Mouse (Mus musculus): ENCODE data around the gene Zup1. TPM values are rescaled to one million over a fixed set of nuclear protein-coding genes. Genes with fewer than 3 reads are reported as not detected.

The Zup1 gene
- 101 to 123 TPM (median 121 TPM) in 4 replicates for total RNA-seq (2023; ENCODE audit: inconsistent age)

DNA sequence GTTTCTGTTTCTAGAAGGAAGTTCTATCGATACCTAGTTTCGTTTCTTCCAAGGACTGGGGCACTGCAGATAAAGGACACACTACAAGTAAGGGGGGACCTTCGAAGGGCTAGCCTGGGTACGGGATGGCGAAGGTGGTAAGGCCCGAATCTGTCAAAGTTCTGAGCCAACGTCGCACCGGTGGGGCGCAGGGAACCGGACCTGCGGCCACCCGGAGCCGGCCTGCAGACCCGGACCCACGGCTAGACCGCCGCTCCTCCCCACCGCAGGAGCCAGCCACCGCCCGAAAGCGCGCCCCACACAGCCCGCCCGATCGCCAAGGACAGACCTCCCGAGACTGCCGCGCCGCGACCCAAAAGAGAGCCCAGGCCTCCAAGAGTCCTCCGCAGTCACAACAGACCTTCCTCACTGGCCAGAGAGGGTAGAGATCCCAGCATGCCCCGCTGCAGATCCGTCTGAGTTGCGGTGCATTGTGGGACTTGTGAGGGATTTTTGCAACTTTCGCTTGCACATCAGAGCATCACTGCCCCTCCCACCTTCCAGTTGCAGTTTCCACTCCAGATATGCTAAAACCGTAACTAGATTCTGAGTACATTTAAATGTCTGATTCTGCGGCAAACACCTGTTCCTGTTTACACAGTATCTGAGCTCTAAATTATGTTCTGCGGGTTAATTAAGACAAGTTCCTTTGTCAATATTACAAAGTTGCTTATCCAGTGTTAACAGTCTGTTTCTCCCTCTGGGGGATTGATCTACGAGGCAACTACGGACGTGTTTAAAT lies at the start of gene Zup1:
Zup1 (minus strand) TSS at position 467 of the 781 bp plus-strand sequence.

DNA sequence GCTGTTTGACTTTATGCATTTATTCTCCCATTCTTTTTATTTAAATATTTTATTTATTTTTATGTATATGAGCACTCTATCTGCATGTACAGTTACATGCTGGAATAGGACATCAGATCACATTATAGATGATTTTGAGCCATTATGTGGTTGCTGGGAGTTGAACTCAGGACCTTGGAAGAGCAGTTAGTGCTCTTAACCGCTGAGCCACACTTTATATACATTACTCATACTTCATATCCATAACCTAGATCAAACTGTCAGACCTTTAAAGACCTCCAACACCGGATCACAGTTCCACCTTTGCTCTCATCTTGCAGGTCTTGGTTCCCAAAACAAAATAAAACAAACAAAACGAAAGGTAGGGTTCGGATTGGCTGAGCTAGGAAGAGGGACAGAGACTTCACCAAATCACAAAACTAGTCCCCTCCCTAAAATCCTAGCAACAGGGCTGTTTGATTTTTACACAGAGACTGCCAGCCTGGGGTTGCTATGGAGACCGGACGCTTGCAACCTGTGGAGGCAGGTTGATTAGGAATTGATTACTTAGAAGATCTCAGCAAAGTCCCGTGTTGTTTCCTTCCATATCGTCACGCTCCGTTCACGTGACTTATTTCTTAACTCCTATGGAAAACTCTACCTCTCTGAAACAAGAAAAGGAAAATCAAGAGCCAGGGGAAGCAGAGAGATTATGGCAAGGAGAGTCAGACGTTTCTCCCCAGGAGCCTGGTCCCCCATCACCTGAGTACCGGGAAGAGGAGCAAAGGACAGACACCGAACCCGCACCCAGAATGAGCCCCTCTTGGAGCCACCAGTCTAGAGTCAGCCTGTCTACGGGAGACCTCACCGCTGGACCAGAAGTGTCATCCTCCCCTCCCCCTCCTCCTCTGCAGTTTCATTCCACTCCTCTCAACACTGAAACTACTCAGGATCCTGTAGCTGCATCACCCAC lies 46.3 kb downstream of the Zup1 start, which contains the start of gene Rsph4a:
Rsph4a (plus strand) TSS at position 582 of the 952 bp plus-strand sequence.

Other genes starting within 250 kb of the Zup1 start
- gene Sult3a2, start 164.6 kb downstream of the Zup1 start, total RNA-seq (2023; ENCODE audit: inconsistent age): not detected in 4 replicates
- gene Sult3a1, start 93.5 kb downstream of the Zup1 start, total RNA-seq (2023; ENCODE audit: inconsistent age): not detected in 4 replicates
- gene Rsph4a, start 46.2 kb downstream of the Zup1 start, total RNA-seq (2023; ENCODE audit: inconsistent age): not detected in 4 replicates
- gene Rwdd1, start 68.4 kb upstream of the Zup1 start, total RNA-seq (2023; ENCODE audit: inconsistent age): 37.0 to 53.7 TPM (median 44.2 TPM) in 4 replicates
- gene Trappc3l, start 86.3 kb upstream of the Zup1 start, total RNA-seq (2023; ENCODE audit: inconsistent age): not detected in 4 replicates
- gene Calhm4, start 93.0 kb upstream of the Zup1 start, total RNA-seq (2023; ENCODE audit: inconsistent age): not detected in 4 replicates
- not detected in 4 replicates for gene Calhm5, start 145.2 kb upstream of the Zup1 start, total RNA-seq (2023; ENCODE audit: inconsistent age)
- gene Calhm6, start 176.7 kb upstream of the Zup1 start, total RNA-seq (2023; ENCODE audit: inconsistent age): 10.9 to 17.9 TPM (median 14.1 TPM) in 4 replicates

All from B cell, adult (primary cell).